Mouse (Mus musculus) retina, embryonic 14.5 days (tissue): ENCODE results near the gene Mon2.
A peak's percentile ranks its signal among the peaks of the same experiment; 100 is the strongest.
"Not testable (repeated sequence)": the region's sequence is repeated elsewhere in the genome, so short reads cannot be mapped to it uniquely, and the experiment has no call there.

ENCODE experiments used
- DNase-seq: peaks from one replicate; pipeline ENCODE4 v3.0.0-alpha.2; 2015; ENCODE audit warnings: low spot score

The Mon2 gene

GRCm38 (mm10) chr10:123057082-123057481, 19.2 kb downstream of the Mon2 start:
- no peak for DNase-seq

DNA sequence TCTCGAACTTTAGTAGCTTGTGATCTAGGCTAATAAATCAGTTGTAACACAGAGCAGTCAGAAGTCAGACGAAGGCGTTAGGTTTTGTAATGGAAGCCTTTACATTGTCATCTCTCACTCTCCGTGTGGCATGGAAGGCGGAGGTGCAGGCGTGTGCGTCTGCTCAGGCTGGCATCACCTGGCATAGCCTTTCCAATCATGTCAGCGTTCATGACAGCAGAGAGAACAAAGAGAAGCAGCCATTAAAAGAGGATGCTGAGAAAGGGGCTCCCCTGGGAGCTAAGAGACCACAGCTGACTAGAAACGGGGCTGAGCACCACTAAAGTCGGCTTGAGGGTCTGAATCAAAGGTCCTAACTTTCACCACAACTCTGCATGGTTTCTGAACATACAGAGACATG, 19.8 kb downstream of the Mon2 start:
- peak; percentile 29 for DNase-seq

DNA sequence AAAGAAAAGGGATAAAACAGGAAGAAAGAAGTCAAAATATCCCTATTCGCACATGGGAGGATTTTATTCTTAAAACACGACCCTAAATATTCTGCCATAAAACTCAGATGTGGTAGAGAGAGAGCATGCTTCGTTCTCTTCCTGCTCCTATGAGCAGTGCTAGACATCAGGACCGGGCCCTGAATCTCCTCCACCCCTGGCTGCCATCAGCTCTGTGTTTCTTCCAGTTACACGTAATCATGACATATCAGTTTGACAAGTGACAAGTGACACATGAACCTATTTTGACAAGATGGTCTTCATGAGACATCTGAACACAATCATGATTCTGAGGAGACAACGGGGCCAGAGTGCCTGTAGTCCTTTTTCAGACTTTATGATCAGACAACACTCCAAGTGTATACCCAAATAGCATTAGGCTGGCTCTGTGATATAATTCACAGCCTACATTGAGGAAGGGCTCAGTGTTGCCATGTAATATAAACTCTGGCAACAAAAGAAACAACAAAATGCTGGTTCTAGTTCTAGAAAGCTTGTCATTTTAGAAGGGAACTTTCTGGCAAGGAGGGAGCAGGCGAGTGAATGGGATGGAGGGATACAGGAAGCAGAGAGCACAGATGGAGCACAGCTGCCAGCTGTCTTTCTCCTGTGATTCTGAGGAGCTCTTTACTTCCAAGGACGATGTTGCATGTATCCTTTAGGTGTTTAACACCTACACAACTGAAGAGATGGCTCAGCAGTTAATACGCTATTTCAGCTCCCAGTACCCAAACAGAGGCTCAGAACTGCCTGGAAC, 20.9 kb downstream of the Mon2 start:
- DNase-seq = no peak

DNA sequence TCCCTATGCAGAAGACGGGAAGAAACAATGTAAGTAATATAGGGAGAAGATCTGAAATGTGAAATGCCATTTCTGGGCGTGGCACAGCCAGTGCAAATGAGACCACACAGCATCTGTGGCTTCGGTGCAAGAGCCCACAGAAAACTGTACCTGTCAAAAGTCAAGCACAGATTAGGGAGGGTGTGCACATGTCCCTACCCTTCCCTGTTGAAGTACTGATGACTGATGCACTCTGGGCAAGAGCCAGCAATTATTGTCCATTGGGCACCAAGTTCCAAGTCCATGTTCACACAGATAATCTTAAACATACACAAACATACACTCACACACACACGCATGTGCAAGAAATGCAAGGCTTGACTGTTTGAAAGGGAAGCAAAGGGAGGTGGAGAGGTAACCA, 22.7 kb downstream of the Mon2 start:
- DNase-seq = no peak

DNA sequence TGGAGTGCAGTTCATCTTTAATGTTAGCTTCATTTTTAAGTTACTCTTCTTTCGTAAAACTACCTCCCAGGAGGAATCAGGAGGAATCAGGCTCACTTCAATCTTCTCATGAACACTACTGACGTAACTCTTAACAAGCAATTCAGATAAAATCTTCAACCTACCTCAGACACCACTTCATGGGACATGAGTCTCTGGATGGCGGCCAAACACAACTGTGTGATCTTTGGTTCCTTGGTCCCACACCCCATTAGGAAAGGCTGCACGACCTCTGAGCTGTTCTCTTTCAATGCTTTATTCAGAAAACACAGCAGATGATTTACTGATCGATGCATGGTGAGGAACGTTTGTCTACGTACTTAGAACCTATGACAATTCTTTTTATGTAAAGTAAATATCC, 24.3 kb downstream of the Mon2 start:
- no peak for DNase-seq

DNA sequence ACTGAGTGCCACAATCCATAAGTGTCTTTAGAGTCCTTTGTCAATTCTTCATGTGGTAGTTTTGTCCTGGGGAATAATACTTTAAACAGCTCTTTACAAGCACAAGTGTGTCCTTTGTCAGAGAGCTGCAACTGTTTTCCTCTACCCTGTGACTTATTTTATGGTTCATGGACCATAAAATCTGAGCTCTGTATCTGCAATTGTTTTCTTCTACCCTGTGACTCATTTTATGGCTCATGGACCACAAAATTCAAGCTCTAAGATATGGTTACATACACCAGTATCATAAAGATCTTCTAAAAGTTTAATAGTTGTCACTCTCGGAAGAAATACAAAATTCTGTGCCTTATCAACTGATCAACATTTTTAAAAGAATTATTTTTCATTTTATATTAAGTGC, 27.6 kb downstream of the Mon2 start:
- DNase-seq = no peak

DNA sequence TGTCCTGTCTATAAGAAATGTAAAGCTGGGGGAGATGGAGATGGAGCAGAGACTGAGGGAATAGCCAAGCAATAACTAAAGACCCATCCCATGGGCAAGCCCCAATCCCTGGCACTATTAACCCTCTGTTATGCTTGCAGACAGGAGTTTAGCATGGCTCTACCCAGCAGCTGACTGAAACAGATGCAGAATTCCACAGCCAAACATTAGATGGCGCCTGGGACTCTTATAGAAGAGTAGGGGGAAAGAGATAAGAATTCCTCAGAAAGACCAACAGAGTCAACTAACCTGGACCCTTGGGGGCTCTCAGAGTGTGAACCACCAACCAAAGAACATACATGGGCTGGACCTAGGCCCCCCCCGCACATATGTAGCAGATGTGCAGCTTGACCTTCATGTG, 36.4 kb downstream of the Mon2 start:
- DNase-seq = peak; percentile 34

GRCm38 (mm10) chr10:123032078-123032646, 44.1 kb downstream of the Mon2 start:
- DNase-seq = no peak

GRCm38 (mm10) chr10:123031449-123031848, 44.9 kb downstream of the Mon2 start:
- DNase-seq = no peak

DNA sequence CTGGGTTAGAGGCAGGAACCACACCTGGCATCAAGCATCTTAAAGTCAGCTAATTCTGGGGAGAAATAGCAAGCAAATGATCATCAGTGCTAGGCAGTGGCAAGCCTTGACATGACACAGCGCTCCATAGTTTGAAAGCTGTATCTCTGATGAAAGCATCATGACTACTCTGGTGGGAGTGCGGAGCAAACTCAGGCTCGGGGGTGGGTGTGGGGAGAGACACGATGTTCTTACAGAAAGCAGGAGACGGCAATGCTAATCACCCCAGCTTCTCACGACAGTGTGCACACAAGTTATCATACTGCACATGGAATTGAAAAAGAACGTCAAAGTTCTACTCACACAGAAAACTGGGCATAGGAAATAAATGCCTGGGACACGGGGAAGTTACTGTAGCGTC, 45.7 kb downstream of the Mon2 start:
- DNase-seq = no peak

DNA sequence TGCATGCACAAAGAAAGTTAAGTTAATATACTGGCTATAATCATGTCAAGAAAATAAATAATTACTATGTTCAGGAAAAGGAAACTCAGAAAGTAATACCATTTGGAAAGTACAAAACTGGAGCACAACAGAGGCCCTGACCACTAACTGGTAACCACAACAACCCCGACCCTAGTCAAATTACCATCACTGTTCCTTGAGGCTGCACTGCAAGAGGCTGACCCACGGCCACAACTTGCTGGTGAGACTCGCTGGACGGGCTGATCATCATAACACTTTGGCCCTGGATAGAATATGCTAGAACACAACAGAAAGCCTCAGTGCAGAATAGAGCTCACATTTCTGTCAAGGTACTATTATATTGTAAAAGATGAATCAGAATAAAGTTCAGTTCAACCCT, 47.4 kb downstream of the Mon2 start:
- no peak for DNase-seq

DNA sequence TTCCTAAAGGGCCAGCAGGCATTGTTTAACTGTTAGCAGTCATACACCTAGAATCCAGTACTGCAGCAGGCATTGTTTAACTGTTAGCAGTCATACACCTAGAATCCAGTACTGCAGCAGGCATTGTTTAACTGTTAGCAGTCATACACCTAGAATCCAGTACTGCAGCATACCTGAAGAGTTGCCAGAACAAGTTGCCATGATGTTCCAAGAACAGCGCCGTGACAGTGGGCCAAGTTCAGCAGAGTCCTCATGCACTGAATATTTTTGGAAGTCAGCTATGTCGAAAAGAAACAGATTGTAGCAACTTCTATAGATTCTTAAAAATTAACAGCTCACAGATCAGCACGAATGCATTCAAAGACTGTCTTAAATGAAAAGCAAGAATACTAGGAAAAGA, 49.6 kb downstream of the Mon2 start:
- not testable (repeated sequence) for DNase-seq

DNA sequence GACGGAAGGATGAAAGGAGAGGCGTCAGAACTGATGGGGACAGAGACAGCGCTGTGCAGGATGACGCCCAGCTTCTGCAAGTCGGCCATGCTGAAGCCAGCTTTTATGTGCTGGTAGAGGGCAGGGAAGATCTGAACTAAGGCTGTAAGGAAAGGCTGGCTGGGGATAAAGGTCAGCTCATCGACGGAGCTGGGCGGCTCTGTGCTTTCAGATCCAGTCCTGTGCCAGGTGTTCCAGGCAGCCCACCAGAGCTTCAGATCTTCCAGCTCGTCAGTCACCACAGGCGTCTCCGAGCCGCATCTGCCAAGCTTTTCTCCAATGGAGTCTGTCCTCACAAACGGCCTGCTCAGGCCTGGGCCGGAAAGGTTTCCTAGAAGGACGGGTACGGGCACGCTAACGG, 62.9 kb downstream of the Mon2 start:
- DNase-seq = peak; percentile 76

GRCm38 (mm10) chr10:123011421-123011820, 64.9 kb downstream of the Mon2 start:
- no peak for DNase-seq

DNA sequence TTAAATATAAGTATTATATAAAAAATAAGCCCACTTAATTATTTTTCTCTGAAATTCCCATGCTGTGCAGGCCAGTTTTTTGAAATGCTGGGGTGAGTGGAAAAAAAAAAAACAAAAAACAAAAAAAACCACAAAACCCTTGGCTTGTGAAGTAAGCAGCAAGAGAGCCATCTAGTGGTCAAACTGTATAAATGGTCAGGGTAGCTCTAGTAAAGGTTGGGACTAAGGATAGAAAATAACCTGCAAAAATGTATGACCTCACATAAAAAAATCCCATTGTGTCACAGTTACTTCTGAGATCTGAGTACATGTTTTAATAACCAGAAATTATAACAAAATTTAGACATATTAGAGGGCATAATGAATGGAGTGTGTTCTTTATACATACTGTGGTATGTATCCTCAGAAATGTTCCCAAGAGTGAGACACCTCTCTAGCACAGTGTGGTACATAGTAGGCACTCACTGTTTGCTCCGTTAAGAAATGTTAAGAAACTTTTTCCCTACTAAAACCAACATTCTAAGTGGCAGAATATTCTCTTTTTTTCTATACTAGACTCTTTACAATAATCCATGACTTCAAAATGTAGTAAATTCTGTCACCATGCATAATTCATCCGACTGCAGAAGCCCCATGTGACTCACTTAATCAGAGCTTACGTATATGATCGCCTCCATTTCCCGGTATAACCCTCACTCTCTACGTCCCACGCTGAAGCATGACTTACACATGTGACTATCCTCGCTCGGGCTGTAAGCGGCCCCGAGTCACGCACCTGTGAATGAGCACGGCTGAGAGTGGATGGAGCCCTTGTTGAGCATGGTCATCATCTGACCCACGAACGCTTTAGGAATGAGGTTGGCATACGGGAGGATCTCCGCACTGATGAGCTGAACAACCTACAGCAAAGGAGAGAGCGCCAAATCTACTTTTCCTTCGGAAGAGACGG, 70.8 kb downstream of the Mon2 start:
- DNase-seq = peak; percentile 89

- no peak for DNase-seq
These were observed 71.6 kb downstream of the Mon2 start for GRCm38 (mm10) chr10:123004475-123005236.

DNA sequence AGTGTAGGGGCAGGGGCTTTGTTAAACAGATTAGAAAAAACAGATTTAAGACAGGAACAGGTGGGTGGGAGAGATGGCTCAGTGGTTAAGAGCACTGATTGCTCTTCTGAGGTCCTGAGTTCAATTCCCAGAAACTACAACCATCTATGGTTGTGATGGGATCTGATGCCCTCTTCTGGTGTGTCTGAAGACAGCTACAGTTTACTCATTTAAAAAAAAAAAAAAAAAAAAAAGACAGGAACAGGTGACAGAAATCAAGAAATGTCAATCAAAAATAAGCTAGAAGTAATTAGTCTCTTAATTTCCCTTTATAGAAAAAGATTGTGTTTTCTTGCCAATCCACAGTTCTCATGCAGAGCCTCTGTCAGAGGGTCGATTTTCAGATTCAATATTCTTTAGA, 74.3 kb downstream of the Mon2 start:
- DNase-seq = no peak

DNA sequence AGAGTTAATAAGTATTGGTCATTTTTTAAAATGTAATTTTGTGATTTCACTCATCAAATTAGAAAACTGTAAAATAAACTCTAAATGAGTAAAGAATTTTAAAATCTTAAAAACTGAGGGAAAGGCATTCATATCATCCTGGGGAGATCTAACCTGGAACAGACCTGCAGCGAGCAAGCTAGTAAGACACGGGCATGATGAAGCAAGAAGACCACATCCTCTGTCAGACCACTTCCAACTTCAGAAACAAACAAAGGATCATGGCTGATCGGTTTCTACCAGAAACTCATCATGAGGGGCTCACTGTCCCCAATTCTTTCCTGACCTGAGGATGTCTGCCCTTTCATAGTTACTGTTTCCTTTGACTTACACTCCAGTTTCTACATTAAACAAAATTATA, 74.9 kb downstream of the Mon2 start:
- DNase-seq = no peak

DNA sequence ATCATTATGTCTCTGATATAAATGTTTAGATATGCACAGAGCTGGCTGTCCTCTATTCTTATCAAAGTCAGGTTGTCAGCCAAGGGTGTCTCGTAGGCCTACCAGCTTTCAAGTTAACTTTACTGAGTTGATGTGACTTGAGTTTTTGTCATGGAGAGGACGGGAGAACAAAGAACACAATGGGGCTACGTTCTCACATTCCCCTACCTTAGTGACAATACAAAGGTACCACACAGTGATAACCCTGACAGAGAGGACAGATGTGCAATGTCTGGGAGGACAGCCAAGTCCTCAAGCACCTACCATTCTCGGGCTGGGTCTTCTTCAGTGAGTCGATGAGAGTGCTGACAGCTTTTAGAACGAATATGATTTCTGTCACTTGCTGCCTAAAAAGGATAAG, 76.9 kb downstream of the Mon2 start:
- DNase-seq = no peak

GRCm38 (mm10) chr10:122997852-122998251, 78.5 kb downstream of the Mon2 start:
- no peak for DNase-seq

- DNase-seq = no peak
These were observed 81.8 kb downstream of the Mon2 start for GRCm38 (mm10) chr10:122994402-122995107.
